Mouse (Mus musculus) hindbrain, embryonic 12.5 days (tissue): ENCODE data around the gene Cd164. TPM values are rescaled to one million over a fixed set of nuclear protein-coding genes. Genes with fewer than 3 reads are reported as not detected.
"Not testable (repeated sequence)": the region's sequence is repeated elsewhere in the genome, so short reads cannot be mapped to it uniquely, and the experiment has no call there.

Experiments
- ATAC-seq: fragments of 200-750 bp; cut with Nextera tagmentation; 2 replicates; pipeline ENCODE4 v1.8.0; 2017; ENCODE audit warnings: moderate TSS enrichment; ENCODE audit not compliant: low FRiP score
- H3K27ac ChIP-seq: fragments of 300-500 bp; sonication (generic); 2 replicates; pipeline ENCODE4 v1.5.1; 2016; ENCODE audit warnings: mild to moderate bottlenecking
- H3K27me3 ChIP-seq: fragments of 300-500 bp; sonication (generic); 2 replicates; pipeline ENCODE4 v1.6.1; 2016; ENCODE audit warnings: mild to moderate bottlenecking
- H3K36me3 ChIP-seq: fragments of 300-500 bp; sonication (generic); 2 replicates; pipeline ENCODE4 v1.6.1; 2016; ENCODE audit warnings: mild to moderate bottlenecking
- H3K4me1 ChIP-seq: fragments of 300-500 bp; sonication (generic); 2 replicates; pipeline ENCODE4 v1.6.1; 2016
- H3K4me2 ChIP-seq: fragments of 300-500 bp; sonication (generic); replicated peaks from 2 replicates; pipeline ENCODE4 v1.6.1; 2016; ENCODE audit warnings: mild to moderate bottlenecking
- H3K4me3 ChIP-seq: fragments of 300-500 bp; sonication (generic); 2 replicates; pipeline ENCODE4 v1.5.1; 2016; ENCODE audit warnings: mild to moderate bottlenecking
- H3K9ac ChIP-seq: fragments of 300-500 bp; sonication (generic); 2 replicates; pipeline ENCODE4 v1.6.1; 2016; ENCODE audit warnings: mild to moderate bottlenecking, moderate library complexity
- H3K9me3 ChIP-seq: fragments of 300-500 bp; sonication (generic); replicated peaks from 2 replicates; pipeline ENCODE4 v1.6.1; 2016; ENCODE audit warnings: mild to moderate bottlenecking
- WGBS: fragments of 180-500 bp; shearing (Covaris S2); methylation state at CpG from one replicate; pipeline ENCODE4 v1.1.7; 2016; 5-methylcytosine and 5-hydroxymethylcytosine counted together
- polyA plus RNA-seq: library from polyadenylated mRNA; unstranded; fragments of >200 nt; fragmentation: Nextera tagmentation; extraction: Ambion mirVana; gene quantifications from 2 replicates; pipeline ENCODE4 v1.2.1, GENCODE M21; 2016

Gene Cd164
- polyA plus RNA-seq, 1 experiment from 2014 or later, result 106 TPM

- not testable (repeated sequence) for H3K9me3 ChIP-seq, H3K27me3 ChIP-seq, H3K27ac ChIP-seq, H3K4me2 ChIP-seq, H3K36me3 ChIP-seq, H3K4me1 ChIP-seq, H3K9ac ChIP-seq, H3K4me3 ChIP-seq
- 4% methylated on average over 3 of the region's 3 CpGs for WGBS
- ATAC-seq, result peak; percentile 78; the same call in 1 of the 2 replicates
Measured at GRCm38 (mm10) chr10:41505446-41505845, 13.8 kb upstream of the Cd164 start.

- H3K36me3 ChIP-seq, result no peaks in the 10 kb centered on the region
- WGBS, result 39% methylated on average over 2 of the region's 2 CpGs
- no peaks in the 10 kb centered on the region for H3K9me3 ChIP-seq
- H3K9ac ChIP-seq, result no peak overlapping the region
- no peaks in the 10 kb centered on the region for H3K27me3 ChIP-seq
- no peak overlapping the region for H3K27ac ChIP-seq
- no peak for ATAC-seq
- no peak overlapping the region for H3K4me3 ChIP-seq
- H3K4me1 ChIP-seq, result 0 out of 2 replicates have a peak, but pooled peaks cover 2% of the 10 kb centered on the region
- no peak overlapping the region for H3K4me2 ChIP-seq
Measured at GRCm38 (mm10) chr10:41509160-41509559, 10.1 kb upstream of the Cd164 start.

GRCm38 (mm10) chr10:41514301-41514700 lies 4.9 kb upstream of the Cd164 start:
- Histone ChIP-seq H3K4me1 (no peaks in the 10 kb centered on the region), H3K36me3 (no peaks in the 10 kb centered on the region), H3K4me2 (no peak overlapping the region), H3K9ac (no peak overlapping the region), H3K27ac (no peak overlapping the region), H3K27me3 (no peaks in the 10 kb centered on the region), H3K4me3 (no peak overlapping the region), H3K9me3 (no peaks in the 10 kb centered on the region)
- whole genome bisulfite sequencing, result 78% methylated on average over 4 of the region's 4 CpGs
- ATAC-seq, result no peak

GRCm38 (mm10) chr10:41514921-41515320 lies 4.3 kb upstream of the Cd164 start:
- H3K4me2 ChIP-seq, result no peak overlapping the region
- H3K27me3 ChIP-seq, result no peaks in the 10 kb centered on the region
- H3K4me1 ChIP-seq, result no peaks in the 10 kb centered on the region
- no peak for ATAC-seq
- H3K9ac ChIP-seq, result no peak overlapping the region
- H3K9me3 ChIP-seq, result no peaks in the 10 kb centered on the region
- no peaks in the 10 kb centered on the region for H3K36me3 ChIP-seq
- H3K4me3 ChIP-seq, result no peak overlapping the region
- no peak overlapping the region for H3K27ac ChIP-seq

GRCm38 (mm10) chr10:41518508-41518980 lies 670 bp upstream of the Cd164 start:
- ATAC-seq, result peak; percentile 70
- Histone ChIP-seq H3K27ac (peak overlapping the region; percentile 94), H3K4me3 (peak overlapping the region; percentile 70), H3K9me3 (no peaks in the 10 kb centered on the region), H3K27me3 (no peaks in the 10 kb centered on the region), H3K4me1 (peaks cover 21% of the 10 kb centered on the region), H3K4me2 (peak overlapping the region; percentile 83), H3K36me3 (no peaks in the 10 kb centered on the region), H3K9ac (peak overlapping the region; percentile 88)
- under 1% methylated on average over 23 of the region's 23 CpGs for WGBS

GRCm38 (mm10) chr10:41519640-41520409 lies 611 bp downstream of the Cd164 start:
- H3K9ac ChIP-seq, result peak overlapping the region; percentile 88
- H3K4me2 ChIP-seq, result peak overlapping the region; percentile 83
- ATAC-seq, result peak; percentile 65; the same call in 1 of the 2 replicates
- H3K4me3 ChIP-seq, result peak overlapping the region; percentile 70
- H3K4me1 ChIP-seq, result peaks cover 21% of the 10 kb centered on the region
- H3K9me3 ChIP-seq, result no peaks in the 10 kb centered on the region
- under 1% methylated on average over 64 of the region's 65 CpGs for WGBS
- peak overlapping the region; percentile 94 for H3K27ac ChIP-seq
- no peaks in the 10 kb centered on the region for H3K36me3 ChIP-seq
- no peaks in the 10 kb centered on the region for H3K27me3 ChIP-seq

- H3K4me3 ChIP-seq, result peak overlapping the region; percentile 70
- H3K9me3 ChIP-seq, result no peaks in the 10 kb centered on the region
- no peak overlapping the region for H3K27ac ChIP-seq
- ATAC-seq, result no peak
- H3K4me1 ChIP-seq, result peaks cover 21% of the 10 kb centered on the region
- H3K36me3 ChIP-seq, result no peaks in the 10 kb centered on the region
- H3K4me2 ChIP-seq, result peak overlapping the region; percentile 83
- no peaks in the 10 kb centered on the region for H3K27me3 ChIP-seq
- peak overlapping the region; percentile 88 for H3K9ac ChIP-seq
- 8% methylated on average over 5 of the region's 5 CpGs for WGBS
Measured at GRCm38 (mm10) chr10:41520410-41520673, 1.1 kb downstream of the Cd164 start.

GRCm38 (mm10) chr10:41523386-41523785 lies 4.2 kb downstream of the Cd164 start:
- H3K4me1 ChIP-seq, result peaks cover 21% of the 10 kb centered on the region
- no peak overlapping the region for H3K4me2 ChIP-seq
- H3K27me3 ChIP-seq, result no peaks in the 10 kb centered on the region
- no peak overlapping the region for H3K4me3 ChIP-seq
- H3K36me3 ChIP-seq, result peaks cover 14% of the 10 kb centered on the region
- ATAC-seq, result no peak
- WGBS, result 85% methylated on average over 3 of the region's 3 CpGs
- no peak overlapping the region for H3K9ac ChIP-seq
- no peak overlapping the region for H3K27ac ChIP-seq
- H3K9me3 ChIP-seq, result no peaks in the 10 kb centered on the region

- no peak overlapping the region for H3K9ac ChIP-seq
- H3K27me3 ChIP-seq, result no peaks in the 10 kb centered on the region
- ATAC-seq, result no peak
- peaks cover 31% of the 10 kb centered on the region for H3K36me3 ChIP-seq
- no peaks in the 10 kb centered on the region for H3K9me3 ChIP-seq
- no peak overlapping the region for H3K27ac ChIP-seq
- no peak overlapping the region for H3K4me2 ChIP-seq
- H3K4me1 ChIP-seq, result peaks cover 21% of the 10 kb centered on the region
- H3K4me3 ChIP-seq, result no peak overlapping the region
- WGBS, result 72% methylated on average over 1 of the region's 1 CpGs
Measured at GRCm38 (mm10) chr10:41525696-41526095, 6.5 kb downstream of the Cd164 start.

- WGBS, result 90% methylated on average over 5 of the region's 5 CpGs
- H3K36me3 ChIP-seq, result peaks cover 63% of the 10 kb centered on the region
- no peak for ATAC-seq
Measured at GRCm38 (mm10) chr10:41529972-41530371, 10.8 kb downstream of the Cd164 start.

GRCm38 (mm10) chr10:41535991-41536390 lies 16.8 kb downstream of the Cd164 start:
- no peak overlapping the region for H3K27ac ChIP-seq
- ATAC-seq, result no peak
- no peaks in the 10 kb centered on the region for H3K4me1 ChIP-seq
- H3K4me3 ChIP-seq, result no peak overlapping the region
- H3K9me3 ChIP-seq, result no peaks in the 10 kb centered on the region
- 92% methylated on average over 2 of the region's 2 CpGs for WGBS
- no peaks in the 10 kb centered on the region for H3K27me3 ChIP-seq
- no peak overlapping the region for H3K4me2 ChIP-seq
- no peak overlapping the region for H3K9ac ChIP-seq
- peaks cover 62% of the 10 kb centered on the region for H3K36me3 ChIP-seq

More at GRCm38 (mm10) chr10:41529972-41530371, 10.8 kb downstream of the Cd164 start:
- H3K9ac ChIP-seq, result no peak overlapping the region
- no peaks in the 10 kb centered on the region for H3K27me3 ChIP-seq
- no peak overlapping the region for H3K4me3 ChIP-seq
- H3K4me2 ChIP-seq, result no peak overlapping the region
- H3K4me1 ChIP-seq, result no peaks in the 10 kb centered on the region
- no peak overlapping the region for H3K27ac ChIP-seq
- no peaks in the 10 kb centered on the region for H3K9me3 ChIP-seq

GRCm38 (mm10) chr10:41536714-41537113 lies 17.5 kb downstream of the Cd164 start:
- peaks cover 56% of the 10 kb centered on the region for H3K36me3 ChIP-seq
- no peak overlapping the region for H3K27ac ChIP-seq
- no peaks in the 10 kb centered on the region for H3K9me3 ChIP-seq
- 97% methylated on average over 1 of the region's 1 CpGs for WGBS
- no peaks in the 10 kb centered on the region for H3K4me1 ChIP-seq
- H3K27me3 ChIP-seq, result no peaks in the 10 kb centered on the region
- no peak overlapping the region for H3K4me2 ChIP-seq
- H3K4me3 ChIP-seq, result no peak overlapping the region
- no peak for ATAC-seq
- H3K9ac ChIP-seq, result no peak overlapping the region
